Mouse (Mus musculus) urinary bladder, adult 2 months (tissue): ENCODE data around the gene Zc3h12d. TPM values are rescaled to one million over a fixed set of nuclear protein-coding genes. Genes with fewer than 3 reads are reported as not detected.

Experiments used
- DNase-seq: peaks from one replicate; pipeline ENCODE4 v3.0.0; 2022; ENCODE audit warnings: low spot score
- polyA plus RNA-seq: library from polyadenylated mRNA; depleted of rRNA; stranded (reverse); fragments of >200 nt; gene quantifications from 2 replicates; pipeline ENCODE4 v1.2.3, GENCODE M21; 2012

Gene Zc3h12d
- polyA plus RNA-seq, 1 experiment = 0.28 TPM

DNA sequence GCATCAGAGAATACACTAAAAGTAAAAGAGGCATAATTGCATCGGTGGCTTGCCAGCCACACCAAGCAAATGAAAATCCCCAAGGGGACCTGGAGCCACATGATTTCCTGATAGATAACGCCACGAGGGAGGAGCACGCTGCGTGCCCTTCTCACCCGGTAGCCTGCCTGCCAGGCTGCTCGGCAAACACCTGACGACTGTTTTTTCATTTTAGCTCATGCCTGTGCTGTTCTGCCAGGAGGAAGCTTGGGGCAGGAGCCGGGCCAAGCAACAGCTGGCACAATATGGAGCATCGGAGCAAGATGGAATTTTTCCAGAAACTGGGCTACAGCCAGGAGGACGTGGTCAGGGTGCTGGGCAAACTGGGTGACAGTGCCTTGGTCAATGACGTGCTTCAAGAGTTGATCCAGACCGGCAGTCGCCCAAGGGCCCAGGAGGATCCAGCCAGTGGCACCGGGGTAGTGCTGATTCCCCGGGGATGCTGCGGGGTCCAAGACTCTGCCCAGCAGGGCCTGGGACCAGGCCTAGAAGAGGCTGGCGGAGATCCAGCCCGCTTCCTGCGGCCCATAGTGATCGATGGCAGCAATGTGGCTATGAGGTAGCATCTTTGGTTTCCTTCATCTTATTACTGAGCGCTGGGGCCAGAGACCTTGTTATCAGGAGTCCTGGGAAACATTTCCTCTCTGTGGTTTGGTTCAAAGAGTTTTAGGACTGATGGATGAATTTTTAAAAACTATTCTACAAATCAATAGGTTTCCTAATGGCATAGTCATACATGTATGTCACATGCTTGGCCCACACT lies 7.5 kb downstream of the Zc3h12d start:
- no peak for DNase-seq

DNA sequence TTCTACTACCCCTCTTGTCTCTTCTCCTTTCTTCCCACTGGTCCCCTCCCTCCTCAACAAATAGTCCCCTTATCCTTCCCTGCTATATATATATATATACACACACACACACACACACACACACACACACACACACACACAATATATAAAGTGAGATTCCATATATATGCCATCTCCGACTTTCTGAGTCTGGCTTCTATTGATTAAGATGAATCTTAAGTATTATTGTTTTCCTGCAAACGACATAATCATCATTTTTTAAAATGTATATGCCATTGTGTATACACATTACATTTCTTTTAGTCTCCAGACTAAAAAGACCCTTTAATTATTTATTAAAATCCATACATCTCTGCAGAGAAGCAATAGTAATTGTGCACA lies 8.1 kb downstream of the Zc3h12d start:
- no peak for DNase-seq

DNA sequence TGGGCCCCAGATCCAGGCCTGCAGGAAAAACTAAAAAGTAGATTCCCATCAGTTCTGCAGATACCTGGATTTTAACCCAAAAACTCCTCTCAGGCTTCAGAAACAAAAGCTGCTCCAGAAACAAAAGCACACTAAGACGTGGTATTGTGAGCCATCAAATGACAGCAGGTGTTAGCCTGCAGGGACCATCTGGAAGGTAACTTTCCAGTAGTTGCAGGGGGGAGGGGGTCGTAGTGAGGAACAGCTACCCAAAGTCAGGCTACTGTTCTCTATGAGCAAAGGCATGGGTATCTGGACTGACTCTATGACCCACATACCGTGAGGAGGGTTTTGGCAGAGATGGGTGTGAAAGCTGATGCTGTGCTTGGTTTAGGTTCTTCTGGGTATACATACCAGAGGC lies 8.5 kb downstream of the Zc3h12d start:
- DNase-seq = no peak

DNA sequence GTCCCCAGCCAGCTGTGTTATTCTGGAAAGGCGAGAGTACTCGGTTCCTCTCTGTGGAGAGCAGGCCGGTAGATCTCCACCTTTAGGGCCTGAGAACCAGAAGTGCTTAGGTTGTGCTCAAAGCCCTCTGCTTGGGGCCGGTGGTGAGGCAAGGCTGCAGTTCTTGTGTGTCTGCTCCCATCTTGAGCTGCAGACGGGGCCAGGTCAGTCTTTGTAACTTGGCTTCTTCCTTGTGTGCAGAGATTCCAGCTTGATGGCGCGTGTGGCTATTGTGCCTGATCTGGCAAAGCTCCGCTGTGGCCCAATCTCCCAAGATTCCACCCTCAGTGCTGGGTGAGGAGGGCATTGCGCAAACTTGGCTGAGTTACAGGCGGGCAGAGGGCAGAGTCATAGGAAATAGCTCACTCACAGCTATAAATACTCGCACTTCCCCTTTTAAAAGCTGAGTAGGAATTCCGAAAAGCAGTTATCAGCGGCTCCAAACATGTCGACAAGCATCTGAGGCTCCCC lies 9.4 kb downstream of the Zc3h12d start:
- peak; percentile 47 for DNase-seq

DNA sequence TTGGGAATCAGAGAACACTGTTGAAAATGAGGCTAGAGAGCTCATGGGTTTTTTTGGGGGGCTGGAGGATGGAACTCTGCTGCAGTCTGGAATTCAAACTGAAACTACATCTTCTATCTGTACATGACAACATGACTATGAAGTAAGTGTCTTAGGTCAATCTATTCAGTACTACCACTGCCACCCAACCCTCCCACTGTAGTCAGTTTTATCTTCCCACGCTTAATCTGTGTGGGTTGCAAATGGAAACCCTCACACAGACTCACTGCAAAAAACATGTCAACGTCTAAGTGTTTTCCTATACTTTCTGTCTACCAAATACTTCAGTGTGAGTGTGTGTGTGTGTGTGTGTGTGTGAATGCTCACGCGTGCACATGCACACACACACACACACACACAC lies 10.9 kb downstream of the Zc3h12d start:
- no peak for DNase-seq

DNA sequence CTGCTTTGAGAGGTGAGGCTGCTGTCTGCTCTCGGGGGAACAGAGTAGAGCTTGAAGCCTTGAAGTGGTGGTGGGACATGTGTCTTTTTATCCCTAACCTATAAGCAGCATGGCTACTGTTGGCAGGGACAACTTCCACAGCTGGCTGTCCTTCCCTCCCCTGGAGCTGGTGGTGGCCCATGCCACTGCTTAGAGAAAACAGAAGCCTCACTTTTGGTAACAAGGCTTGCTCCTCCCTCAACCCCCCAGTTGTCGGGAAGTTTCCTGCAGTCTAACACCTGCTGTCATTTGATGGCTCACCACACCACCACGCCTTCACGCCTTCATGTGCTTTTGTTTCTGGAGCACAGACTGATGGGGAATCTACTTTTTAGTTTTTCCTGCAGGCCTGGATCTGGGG lies 11.9 kb downstream of the Zc3h12d start:
- no peak for DNase-seq

DNA sequence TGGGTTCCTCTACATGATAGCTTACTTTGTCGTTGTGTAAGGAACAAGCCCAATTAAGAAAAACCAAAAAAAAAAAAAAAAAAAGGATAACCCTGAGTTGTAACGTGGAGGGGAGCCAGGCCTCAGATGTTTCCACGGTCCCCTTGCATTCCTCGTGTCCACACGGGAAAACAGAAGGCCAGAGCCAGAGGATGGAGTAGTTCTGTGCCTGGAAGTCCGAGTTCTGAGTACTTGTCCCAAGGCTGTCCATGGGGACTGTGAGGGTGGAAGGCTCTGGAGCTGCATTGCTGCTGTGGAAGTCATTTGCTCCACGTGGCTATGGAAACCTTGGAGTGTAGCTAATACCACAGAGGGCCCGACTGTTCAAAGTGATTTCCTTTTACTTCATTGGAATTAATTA lies 12.9 kb downstream of the Zc3h12d start:
- DNase-seq = no peak

DNA sequence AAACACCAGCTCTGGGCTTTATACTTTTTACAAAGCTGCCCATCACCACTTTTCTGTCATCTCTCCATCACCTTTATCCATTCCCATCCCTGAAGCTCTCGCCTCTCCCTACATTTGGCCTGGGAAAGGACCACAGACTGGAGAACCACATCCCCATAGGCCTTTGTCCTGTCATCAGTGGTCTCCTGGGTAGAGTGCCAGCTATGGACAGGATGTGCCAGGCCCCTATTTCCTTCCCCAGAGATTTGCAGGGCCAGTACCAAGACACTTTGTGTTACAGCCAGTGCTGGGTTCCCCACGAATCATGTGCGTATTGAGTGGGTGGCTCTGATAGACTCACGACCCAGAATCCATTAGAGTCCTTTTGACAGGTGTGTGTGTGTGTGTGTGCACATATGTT lies 13.7 kb downstream of the Zc3h12d start:
- DNase-seq = no peak

DNA sequence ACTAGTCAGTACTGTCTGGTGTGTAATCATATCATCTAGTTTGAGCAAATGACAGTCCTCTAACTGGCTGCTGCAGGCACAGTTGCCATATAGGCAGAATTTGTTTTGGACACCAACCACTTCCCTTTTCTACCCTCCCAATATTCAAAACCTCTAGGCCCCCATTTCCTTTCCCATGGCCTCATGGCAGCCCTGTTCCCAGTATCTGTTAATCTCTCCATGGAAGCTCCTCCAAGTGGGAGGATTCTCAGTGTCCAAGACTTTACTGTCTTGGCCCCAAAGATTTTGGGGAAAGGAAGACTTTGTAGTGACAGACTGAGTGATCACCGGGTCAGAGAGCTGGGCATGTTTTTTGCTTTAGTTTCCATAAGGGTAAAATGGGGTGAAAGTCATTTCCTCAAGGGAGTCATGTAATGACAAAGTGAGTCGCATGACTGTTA lies 14.9 kb downstream of the Zc3h12d start:
- no peak for DNase-seq

DNA sequence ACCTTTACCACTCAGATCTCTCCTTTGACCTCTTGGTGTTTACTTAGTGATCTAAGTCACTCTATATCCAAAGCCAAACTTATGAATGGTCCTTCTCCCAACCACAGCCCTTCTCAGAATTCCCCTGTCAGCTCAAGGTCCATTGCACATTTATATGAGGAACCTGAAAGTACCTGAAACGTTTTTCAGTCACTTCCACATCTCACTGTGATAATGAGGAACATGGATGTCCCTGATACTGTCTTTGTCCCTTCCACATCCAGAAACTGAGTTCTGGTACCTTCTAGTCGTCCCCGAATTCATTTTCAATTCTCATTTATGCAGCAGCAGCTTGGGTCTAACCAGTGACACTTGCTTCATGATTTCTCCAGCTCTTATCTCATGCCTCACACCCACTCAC lies 19.6 kb downstream of the Zc3h12d start:
- no peak for DNase-seq

DNA sequence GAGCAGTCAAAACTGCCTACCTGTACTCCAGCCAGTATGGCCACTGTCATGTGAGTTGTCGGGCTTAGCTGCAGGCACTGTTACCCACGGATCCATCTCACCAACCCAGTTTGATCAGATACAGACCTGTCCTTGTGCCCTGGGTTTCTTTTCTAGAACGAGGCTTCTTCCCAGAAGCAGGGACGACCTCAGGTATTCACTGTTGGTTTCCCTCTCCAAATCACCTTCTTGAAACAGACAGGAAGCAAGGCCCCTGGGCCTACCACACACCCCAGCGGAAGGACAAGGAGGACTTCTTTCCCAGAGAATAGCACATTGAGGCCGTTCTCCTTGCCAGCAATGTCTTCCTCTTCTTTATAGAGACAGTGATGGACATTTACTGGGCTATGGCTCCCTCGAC lies 28.2 kb downstream of the Zc3h12d start:
- DNase-seq = no peak

DNA sequence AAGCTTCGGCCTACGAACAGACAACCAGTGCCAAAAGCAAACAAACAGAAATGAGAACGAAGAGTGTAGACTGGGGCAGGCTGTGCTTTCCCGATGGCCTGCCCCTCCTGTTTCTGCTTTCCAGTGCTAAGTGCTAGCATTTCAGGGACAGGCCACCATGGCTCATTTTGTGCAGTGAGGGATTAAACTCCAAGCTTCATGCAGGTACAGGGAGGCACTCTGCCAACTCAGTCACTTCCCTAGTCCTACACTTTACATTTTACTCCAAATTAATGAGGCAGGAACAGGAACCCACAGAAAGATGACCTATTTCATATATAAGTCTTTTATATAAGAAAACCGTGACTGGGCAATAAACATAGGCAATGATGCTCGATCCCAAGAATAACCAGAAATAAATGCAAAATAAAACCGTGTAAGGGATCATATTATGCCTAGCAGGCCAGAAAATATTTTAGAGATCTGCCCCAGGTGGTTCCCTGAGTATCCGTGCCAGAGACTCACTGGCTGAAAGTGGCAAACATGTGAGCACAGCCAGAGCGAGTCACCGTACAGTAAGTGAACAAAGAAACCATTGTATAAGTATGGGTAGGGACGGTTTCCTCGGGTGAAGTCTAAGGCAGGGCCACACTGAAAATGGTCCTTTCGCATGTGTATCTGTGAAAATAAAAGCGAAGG lies 29.1 kb downstream of the Zc3h12d start:
- no peak for DNase-seq

DNA sequence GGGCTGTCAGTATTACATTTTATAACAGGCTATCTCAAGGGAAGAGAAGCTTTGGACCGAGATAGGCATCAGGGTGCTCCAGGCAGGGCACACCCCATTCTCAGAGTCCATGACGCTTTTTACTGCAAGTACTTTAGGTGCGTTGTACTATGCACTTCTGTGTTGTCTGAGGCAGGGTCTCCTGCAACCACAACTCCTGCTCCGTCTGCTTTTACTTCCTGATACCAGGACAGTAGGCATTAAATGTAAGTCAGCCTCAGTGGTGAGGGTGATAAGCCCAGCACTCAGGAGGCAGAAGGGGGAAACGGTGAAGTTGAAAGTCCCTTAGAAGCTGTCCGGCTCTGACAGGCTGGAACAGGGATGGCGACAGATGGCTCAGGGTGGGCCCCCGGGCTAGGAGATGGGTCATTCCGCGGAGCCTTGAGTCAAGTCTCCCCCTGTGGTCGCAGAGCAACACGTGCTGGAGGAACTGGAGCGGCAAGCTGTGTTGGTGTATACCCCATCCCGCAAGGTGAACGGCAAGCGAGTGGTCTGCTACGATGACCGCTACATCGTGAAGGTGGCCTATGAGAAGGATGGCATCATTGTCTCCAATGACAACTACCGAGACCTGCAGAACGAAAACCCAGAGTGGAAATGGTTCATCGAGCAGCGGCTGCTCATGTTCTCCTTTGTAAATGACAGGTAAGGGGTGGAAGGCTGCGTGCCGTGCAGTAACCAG lies 29.8 kb downstream of the Zc3h12d start:
- no peak for DNase-seq

DNA sequence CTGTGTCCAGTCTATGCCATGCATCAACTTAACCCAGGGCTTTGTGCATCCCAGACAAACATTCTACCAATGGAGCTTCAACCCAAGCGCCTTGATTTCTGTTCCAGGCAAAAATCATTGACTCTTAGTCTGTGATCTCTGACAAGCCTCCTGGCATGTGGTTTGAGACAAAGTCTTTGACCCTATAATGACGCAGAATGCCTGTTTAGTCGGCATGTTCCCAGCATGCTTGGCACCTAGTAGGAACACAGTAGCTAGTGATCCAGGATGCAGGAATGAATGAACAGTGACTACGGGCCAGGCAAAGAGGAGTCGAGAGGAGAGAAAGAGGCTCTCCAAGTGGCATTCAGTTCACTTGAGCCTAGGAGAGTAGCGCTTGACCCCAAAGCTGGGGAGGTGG lies 31.1 kb downstream of the Zc3h12d start:
- no peak for DNase-seq

DNA sequence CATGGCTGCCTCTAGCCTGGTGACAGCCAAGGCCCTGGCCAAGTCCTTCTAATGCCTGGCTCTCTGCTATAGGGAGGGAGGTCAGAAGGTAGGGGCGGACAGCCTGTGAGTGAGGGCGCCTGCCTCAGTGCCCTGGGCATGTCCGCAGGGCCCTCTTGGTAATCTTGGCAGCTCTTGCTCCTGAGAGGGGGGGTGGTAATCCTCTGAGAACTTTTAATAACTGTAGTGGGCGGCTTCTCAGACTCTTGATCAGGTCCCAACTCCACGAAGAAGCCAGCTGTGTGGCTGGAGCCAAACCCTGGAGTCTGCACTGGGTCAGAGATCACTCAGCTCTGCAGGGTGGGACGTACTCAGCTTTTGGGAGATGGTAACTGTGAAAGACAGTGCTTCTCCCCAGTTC lies 31.9 kb downstream of the Zc3h12d start:
- no peak for DNase-seq

DNA sequence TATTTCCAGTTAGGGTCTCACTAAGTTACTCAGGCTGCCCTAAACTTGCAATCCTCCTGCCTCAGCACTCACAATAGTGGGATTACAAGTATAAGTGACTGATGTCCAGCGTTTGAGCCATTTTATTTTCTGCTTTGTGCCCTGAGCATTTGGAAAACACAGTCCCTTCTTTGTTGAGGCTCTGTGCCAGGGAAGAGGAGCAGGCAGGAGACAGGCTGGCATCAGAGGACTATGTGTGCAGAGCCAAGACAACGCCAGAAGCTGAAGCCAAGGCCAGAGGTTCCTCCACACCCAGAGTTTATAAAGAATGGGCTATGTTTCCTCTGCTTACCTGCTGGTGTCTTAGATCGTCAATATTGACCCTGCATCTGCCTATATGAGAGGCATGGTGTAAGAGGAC lies 32.5 kb downstream of the Zc3h12d start:
- DNase-seq = no peak

DNA sequence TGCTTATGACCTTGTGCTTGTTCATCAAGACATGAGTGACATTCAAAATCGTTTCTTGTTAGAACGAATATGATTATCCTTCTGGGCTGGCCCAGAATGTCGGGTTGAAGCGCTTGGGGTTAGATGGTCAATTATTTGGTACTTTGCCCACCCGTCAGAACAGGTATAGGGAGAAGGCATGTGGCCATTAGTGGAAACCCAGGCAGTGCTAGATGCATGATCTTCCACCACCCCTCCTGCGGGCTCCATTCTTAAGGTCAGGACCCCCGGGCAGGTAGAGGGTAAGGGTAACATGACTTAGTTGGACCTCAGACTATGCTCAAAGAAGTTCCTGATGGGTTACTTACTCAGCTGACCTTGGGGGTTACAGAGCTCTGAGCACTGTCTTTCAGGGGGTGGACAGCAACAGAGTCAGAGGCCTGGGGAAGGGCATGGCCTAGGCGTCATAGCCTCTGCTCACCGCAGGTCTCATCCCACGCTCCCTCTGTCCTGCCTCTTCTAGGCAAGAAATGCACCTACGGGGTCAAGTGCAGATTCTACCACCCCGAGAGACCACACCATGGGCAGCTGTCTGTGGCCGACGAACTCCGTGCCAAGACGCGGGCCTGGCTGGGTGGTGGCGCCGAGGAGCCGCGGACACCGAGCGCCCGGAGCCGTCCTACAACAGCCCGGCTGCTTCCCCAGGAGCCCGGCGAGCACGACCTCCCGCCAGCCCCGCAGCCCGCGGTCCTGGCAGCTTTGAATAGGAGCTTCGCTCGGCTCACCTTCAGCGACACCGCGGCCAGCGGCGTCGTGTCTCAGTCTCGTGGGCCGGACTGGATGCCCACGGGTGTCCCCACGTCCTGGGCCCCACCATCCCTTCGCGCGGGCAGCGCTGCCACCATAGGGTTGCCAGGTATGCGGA lies 34.7 kb downstream of the Zc3h12d start:
- DNase-seq = no peak

DNA sequence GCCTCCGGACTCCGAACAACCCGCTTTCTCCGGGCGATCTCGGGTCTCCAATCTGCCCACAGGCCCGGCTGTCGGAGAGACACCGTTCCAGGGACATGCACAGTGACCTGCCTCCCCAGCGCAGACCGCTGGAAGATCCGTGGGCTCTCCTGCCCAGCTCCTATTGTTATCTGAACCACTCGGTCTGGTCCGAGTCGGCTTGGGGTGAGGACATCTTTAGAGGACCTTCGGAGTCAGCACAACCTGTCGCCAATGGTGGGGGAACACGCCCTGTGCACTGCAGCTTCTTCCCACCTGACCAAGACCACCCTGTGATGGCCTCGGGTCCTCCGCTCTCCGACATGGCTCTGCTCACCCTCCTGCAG lies 35.4 kb downstream of the Zc3h12d start:
- no peak for DNase-seq

DNA sequence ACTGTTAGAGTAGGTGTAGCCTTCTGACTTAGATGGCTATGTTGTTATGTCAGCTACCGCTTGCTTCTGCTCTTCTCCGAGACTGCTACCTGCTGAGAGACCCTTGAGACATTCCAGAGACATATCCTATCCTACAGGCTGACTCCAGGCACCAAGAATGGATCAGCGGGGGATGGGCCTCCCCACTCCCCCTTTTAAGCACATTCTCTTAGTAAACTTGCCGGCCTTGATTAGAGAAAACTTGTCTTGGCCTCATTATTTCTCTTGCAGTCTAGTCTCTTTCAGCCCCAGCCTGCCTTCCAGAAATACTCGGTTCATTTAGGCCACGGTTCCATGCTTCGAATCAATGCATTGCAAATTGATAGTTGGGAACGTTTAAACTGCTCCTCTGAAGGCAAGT lies 37.5 kb downstream of the Zc3h12d start:
- DNase-seq = no peak

DNA sequence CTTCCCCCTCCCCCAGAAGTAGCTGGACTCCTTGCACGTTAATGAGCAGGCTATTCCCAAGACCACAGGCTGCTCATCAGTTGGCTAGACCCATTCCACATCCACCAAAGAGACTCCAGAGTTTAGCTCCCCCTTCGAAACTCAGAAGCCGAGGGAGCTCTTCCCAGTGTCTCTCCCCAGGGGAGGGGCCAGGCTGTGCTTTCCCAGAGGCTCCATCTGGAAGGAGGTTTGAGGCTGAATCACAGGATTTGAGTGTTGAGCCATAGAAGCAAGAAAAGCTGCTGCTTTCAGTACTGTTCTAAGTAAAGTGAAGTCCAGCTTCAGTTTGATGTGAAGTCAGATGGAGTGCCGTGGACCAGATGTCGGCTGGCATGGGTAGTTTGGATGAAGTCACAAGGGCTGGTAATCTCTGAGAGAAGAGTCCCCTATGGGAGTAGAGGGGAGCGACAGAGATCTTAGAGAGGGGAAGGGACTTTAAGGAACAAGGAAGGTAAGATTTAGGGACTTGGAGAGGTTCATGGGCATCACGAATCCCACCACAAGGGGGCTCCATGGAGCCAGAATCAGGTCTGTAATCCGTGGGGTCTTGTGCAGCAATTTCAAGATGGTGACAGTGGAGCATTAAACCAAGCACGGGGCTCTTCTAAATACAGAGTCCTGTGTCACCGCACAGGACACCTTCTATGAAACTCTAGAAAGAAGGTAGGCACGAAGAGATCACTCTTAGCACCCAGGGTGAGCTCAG lies 38.5 kb downstream of the Zc3h12d start:
- DNase-seq = no peak
